Mouse (Mus musculus): ENCODE measurements at regions not wholly inside any gene's neighbourhood (a gene's known extent, or its start where the extent isn't known, plus 50 kb on each side); places are given as distances from the start of the nearest gene placed in this dataset.

- DNase-seq (ENCODE audit: extremely low spot score, low spot score), result no peak
These were observed 106.6 kb downstream of the Pdcd6ip start for GRCm38 (mm10) chr9:113601451-113601850.

GRCm38 (mm10) chr9:113587260-113587659 lies 120.8 kb downstream of the Pdcd6ip start:
- no peak for DNase-seq (ENCODE audit: extremely low spot score, low spot score)

- no peak for DNase-seq (ENCODE audit: extremely low spot score, low spot score)
These were observed 121.6 kb downstream of the Pdcd6ip start for GRCm38 (mm10) chr9:113586477-113586876.

- no peak for DNase-seq (ENCODE audit: extremely low spot score, low spot score)
These were observed 129.8 kb downstream of the Pdcd6ip start for GRCm38 (mm10) chr9:113578221-113578620.

- no peak for DNase-seq (ENCODE audit: extremely low spot score, low spot score)
These were observed 139.2 kb downstream of the Pdcd6ip start for GRCm38 (mm10) chr9:113568849-113569248.

- DNase-seq (ENCODE audit: extremely low spot score, low spot score), result no peak
These were observed 140.4 kb downstream of the Pdcd6ip start for GRCm38 (mm10) chr9:113567705-113568104.

- DNase-seq (ENCODE audit: extremely low spot score, low spot score), result no peak
These were observed 141.4 kb downstream of the Pdcd6ip start for GRCm38 (mm10) chr9:113566620-113567019.

GRCm38 (mm10) chr9:113553911-113554310 lies 154.1 kb downstream of the Pdcd6ip start:
- DNase-seq (ENCODE audit: extremely low spot score, low spot score), result no peak

GRCm38 (mm10) chr9:113547458-113547857 lies 160.6 kb downstream of the Pdcd6ip start:
- no peak for DNase-seq (ENCODE audit: extremely low spot score, low spot score)

- peak; percentile 36 for DNase-seq (ENCODE audit: extremely low spot score, low spot score)
These were observed 179.5 kb downstream of the Pdcd6ip start for GRCm38 (mm10) chr9:113528586-113528985.

GRCm38 (mm10) chr9:113524307-113524706 lies 183.8 kb downstream of the Pdcd6ip start:
- no peak for DNase-seq (ENCODE audit: extremely low spot score, low spot score)

- DNase-seq (ENCODE audit: extremely low spot score, low spot score), result peak; percentile 6
These were observed 184.9 kb downstream of the Pdcd6ip start for GRCm38 (mm10) chr9:113523173-113523572.

GRCm38 (mm10) chr9:113519727-113520126 lies 188.3 kb downstream of the Pdcd6ip start:
- no peak for DNase-seq (ENCODE audit: extremely low spot score, low spot score)

GRCm38 (mm10) chr9:113518482-113518881 lies 189.6 kb downstream of the Pdcd6ip start:
- DNase-seq (ENCODE audit: extremely low spot score, low spot score), result peak; percentile 4

- DNase-seq (ENCODE audit: extremely low spot score, low spot score), result peak; percentile 6
These were observed 190.3 kb downstream of the Pdcd6ip start for GRCm38 (mm10) chr9:113517756-113518155.

- no peak for DNase-seq (ENCODE audit: extremely low spot score, low spot score)
These were observed 192.4 kb downstream of the Pdcd6ip start for GRCm38 (mm10) chr9:113515703-113516020.

GRCm38 (mm10) chr9:113514846-113515702 lies 193.0 kb downstream of the Pdcd6ip start:
- DNase-seq (ENCODE audit: extremely low spot score, low spot score), result peak; percentile 10

- no peak for DNase-seq (ENCODE audit: extremely low spot score, low spot score)
These were observed 196.8 kb downstream of the Pdcd6ip start for GRCm38 (mm10) chr9:113511302-113511701.

- no peak for DNase-seq (ENCODE audit: extremely low spot score, low spot score)
These were observed 198.7 kb downstream of the Pdcd6ip start for GRCm38 (mm10) chr9:113509368-113509767.

- DNase-seq (ENCODE audit: extremely low spot score, low spot score), result no peak
These were observed 199.2 kb downstream of the Pdcd6ip start for GRCm38 (mm10) chr9:113508821-113509220.

- DNase-seq (ENCODE audit: extremely low spot score, low spot score), result no peak
These were observed 200.2 kb downstream of the Pdcd6ip start for GRCm38 (mm10) chr9:113507561-113508460.

- no peak for DNase-seq (ENCODE audit: extremely low spot score, low spot score)
These were observed 208.8 kb downstream of the Pdcd6ip start for GRCm38 (mm10) chr9:113499246-113499645.
